Mouse (Mus musculus) hindbrain, embryonic 14.5 days (tissue): ENCODE data around the gene Lrfn2. TPM values are rescaled to one million over a fixed set of nuclear protein-coding genes. Genes with fewer than 3 reads are reported as not detected.

Source experiments
- ATAC-seq: fragments of 200-750 bp; cut with Nextera tagmentation; 2 replicates; pipeline ENCODE4 v1.8.0; 2017; ENCODE audit warnings: moderate number of reproducible peaks, mild to moderate bottlenecking, moderate TSS enrichment, moderate library complexity; ENCODE audit not compliant: low FRiP score
- DNase-seq: peaks from one replicate; pipeline ENCODE4 v3.0.0-alpha.2; 2015; ENCODE audit warnings: low spot score
- H3K27ac ChIP-seq: fragments of 300-500 bp; sonication (generic); 2 replicates; pipeline ENCODE4 v1.5.1; 2014; ENCODE audit warnings: mild to moderate bottlenecking, moderate library complexity
- H3K27me3 ChIP-seq: fragments of 300-500 bp; sonication (generic); 2 replicates; pipeline ENCODE4 v1.6.1; 2014; ENCODE audit warnings: mild to moderate bottlenecking, low read length, mixed read lengths; ENCODE audit not compliant: control insufficient read depth, insufficient read depth
- H3K36me3 ChIP-seq: fragments of 300-500 bp; sonication (generic); replicated peaks from 2 replicates; pipeline ENCODE4 v1.6.1; 2014; ENCODE audit not compliant: control insufficient read depth, insufficient read depth
- H3K4me1 ChIP-seq: fragments of 300-500 bp; sonication (generic); replicated peaks from 2 replicates; pipeline ENCODE4 v1.6.1; 2014; ENCODE audit warnings: antibody characterized with exemption, low read length, mixed read lengths; ENCODE audit not compliant: control insufficient read depth, insufficient read depth
- H3K4me2 ChIP-seq: fragments of 300-500 bp; sonication (generic); replicated peaks from 2 replicates; pipeline ENCODE4 v1.6.1; 2014; ENCODE audit warnings: mild to moderate bottlenecking, moderate library complexity
- H3K4me3 ChIP-seq: fragments of 300-500 bp; sonication (generic); replicated peaks from 2 replicates; pipeline ENCODE4 v1.5.1; 2014; ENCODE audit warnings: mild to moderate bottlenecking, low read length
- H3K9ac ChIP-seq: fragments of 300-500 bp; sonication (generic); 2 replicates; pipeline ENCODE4 v1.6.1; 2014
- H3K9me3 ChIP-seq: fragments of 300-500 bp; sonication (generic); 2 replicates; pipeline ENCODE4 v1.6.1; 2016; ENCODE audit warnings: low read length; ENCODE audit not compliant: control insufficient read depth
- WGBS: fragments of 180-500 bp; shearing (Covaris S2); extraction: QIAGEN DNeasy Blood & Tissue Kit; methylation state at CpG from one replicate; pipeline ENCODE4 v1.1.7; 2014; 5-methylcytosine and 5-hydroxymethylcytosine counted together
- polyA plus RNA-seq: library from polyadenylated mRNA; unstranded; fragments of >200 nt; fragmentation: Nextera tagmentation; extraction: Ambion mirVana; gene quantifications from 2 replicates; pipeline ENCODE4 v1.2.1, GENCODE M21; 2014

Gene Lrfn2
- polyA plus RNA-seq, 1 experiment from 2014 or later: 7.9 TPM

DNA sequence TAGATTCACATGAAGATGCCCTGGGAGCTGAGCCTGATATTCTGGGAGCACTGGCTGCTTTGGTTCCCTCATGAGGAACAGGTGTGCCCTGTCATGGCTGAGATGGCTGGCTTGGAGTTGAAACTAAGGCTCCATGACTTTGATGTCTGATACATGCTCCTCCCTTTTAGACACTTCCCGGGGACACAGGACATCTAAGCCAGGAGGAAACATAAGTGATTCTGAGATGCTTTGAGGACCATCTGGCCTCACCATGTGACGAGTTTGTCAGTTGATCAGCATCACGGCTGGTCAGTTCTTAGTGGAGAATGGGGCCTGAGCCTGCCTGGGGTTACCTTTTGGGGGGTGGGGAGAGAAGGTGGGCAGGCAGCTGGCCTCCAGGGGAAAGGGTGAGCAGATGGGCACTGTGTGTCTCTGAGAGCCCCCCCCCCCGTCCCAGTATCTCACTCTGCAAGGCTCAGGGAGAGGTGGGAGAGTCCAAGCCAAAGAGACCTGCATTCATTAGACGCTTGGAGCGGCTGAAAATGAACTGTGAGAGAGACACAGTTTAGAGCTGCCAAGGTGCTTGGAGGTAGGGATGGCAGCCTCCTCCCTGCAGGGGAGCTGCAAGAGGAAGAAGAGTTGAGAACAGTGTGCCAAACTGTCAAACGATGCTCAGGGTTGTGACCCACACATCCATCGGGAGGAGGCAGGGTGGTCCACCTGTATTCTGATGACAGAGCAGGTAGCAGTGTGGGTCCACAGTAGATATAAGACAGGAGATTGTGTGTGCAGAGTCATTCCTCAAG is 105.2 kb downstream of the Lrfn2 start:
- Histone ChIP-seq H3K4me1 (no peaks in the 10 kb centered on the region; the same call in 1 of the 2 replicates), H3K27ac (no peak overlapping the region), H3K9me3 (no peaks in the 10 kb centered on the region), H3K9ac (no peak overlapping the region), H3K4me2 (no peak overlapping the region), H3K27me3 (no peaks in the 10 kb centered on the region), H3K36me3 (no peaks in the 10 kb centered on the region), H3K4me3 (no peak overlapping the region)
- ATAC-seq: no peak
- no peak for DNase-seq
- whole genome bisulfite sequencing: 74% methylated on average over 8 of the region's 8 CpGs

GRCm38 (mm10) chr17:49043806-49044640 is 111.8 kb downstream of the Lrfn2 start:
- no peaks in the 10 kb centered on the region for H3K27me3 ChIP-seq
- no peaks in the 10 kb centered on the region for H3K9me3 ChIP-seq
- H3K36me3 ChIP-seq: no peaks in the 10 kb centered on the region
- 6% methylated on average over 11 of the region's 11 CpGs for WGBS
- H3K9ac ChIP-seq: no peak overlapping the region
- DNase-seq (peak; percentile 63), ATAC-seq (peak; percentile 87)
- peaks cover 12% of the 10 kb centered on the region for H3K4me1 ChIP-seq
- H3K27ac ChIP-seq: peak overlapping the region; percentile 71
- H3K4me3 ChIP-seq: no peak overlapping the region
- H3K4me2 ChIP-seq: no peak overlapping the region

GRCm38 (mm10) chr17:49047921-49048320 is 115.7 kb downstream of the Lrfn2 start:
- ATAC-seq (no peak), DNase-seq (no peak)
- Histone ChIP-seq H3K9ac (no peak overlapping the region), H3K36me3 (no peaks in the 10 kb centered on the region), H3K4me2 (no peak overlapping the region), H3K4me3 (no peak overlapping the region), H3K4me1 (peaks cover 12% of the 10 kb centered on the region), H3K27ac (no peak overlapping the region), H3K27me3 (no peaks in the 10 kb centered on the region), H3K9me3 (no peaks in the 10 kb centered on the region)
- 65% methylated on average over 4 of the region's 4 CpGs for WGBS

GRCm38 (mm10) chr17:49051231-49051630 is 119.1 kb downstream of the Lrfn2 start:
- Histone ChIP-seq H3K9ac (no peak overlapping the region), H3K27ac (no peak overlapping the region), H3K4me1 (no peaks in the 10 kb centered on the region), H3K4me3 (no peak overlapping the region), H3K36me3 (no peaks in the 10 kb centered on the region), H3K9me3 (no peaks in the 10 kb centered on the region), H3K4me2 (no peak overlapping the region), H3K27me3 (no peaks in the 10 kb centered on the region)
- no peak for DNase-seq
- WGBS: 87% methylated on average over 11 of the region's 11 CpGs
- no peak for ATAC-seq

DNA sequence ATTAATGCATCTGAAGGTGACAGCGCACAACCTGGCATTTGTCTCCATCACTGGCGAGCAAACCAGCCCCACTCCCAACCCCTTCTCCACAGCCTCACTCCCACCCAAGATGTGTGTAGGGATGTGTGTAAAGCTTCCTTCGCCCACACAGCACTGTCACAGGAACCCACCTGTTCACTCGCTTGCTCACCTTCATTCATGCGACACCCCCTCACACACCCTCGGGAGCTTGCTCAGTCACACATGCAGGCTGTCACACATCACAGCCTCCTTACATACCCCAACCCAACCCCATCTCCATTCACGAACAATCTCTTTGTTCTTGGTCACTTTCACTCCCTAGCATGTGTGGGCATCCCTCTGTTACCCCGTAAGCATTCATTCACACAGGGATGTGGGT is 129.0 kb downstream of the Lrfn2 start:
- H3K4me2 ChIP-seq: no peak overlapping the region
- H3K27ac ChIP-seq: no peak overlapping the region
- DNase-seq (no peak), ATAC-seq (no peak)
- no peaks in the 10 kb centered on the region for H3K36me3 ChIP-seq
- WGBS: 82% methylated on average over 8 of the region's 8 CpGs
- H3K9me3 ChIP-seq: no peaks in the 10 kb centered on the region
- 0 out of 2 replicates have a peak, but pooled peaks cover 6% of the 10 kb centered on the region for H3K4me1 ChIP-seq
- H3K4me3 ChIP-seq: no peak overlapping the region
- H3K9ac ChIP-seq: no peak overlapping the region
- H3K27me3 ChIP-seq: no peaks in the 10 kb centered on the region

DNA sequence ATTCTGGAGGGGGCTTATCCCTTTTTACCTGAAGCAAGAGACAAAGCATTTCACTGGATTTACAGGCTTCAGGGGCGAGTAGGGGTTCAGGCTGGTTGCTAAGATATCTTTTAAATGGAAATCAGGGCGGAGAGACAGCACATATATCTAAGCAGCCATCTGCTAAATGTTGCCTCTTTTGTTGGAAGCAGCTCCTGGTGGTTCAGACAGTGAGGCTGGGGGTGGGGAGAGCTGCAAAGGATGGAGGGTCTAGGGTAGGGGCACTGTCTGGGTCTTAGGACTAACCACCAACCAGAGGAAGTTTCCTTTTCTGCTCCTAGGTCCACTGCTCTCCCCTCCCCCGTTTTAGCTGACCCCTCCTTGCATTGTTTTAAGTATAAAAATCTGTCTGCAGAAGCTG is 131.6 kb downstream of the Lrfn2 start:
- WGBS: 28% methylated on average over 3 of the region's 3 CpGs
- Histone ChIP-seq H3K4me3 (no peak overlapping the region), H3K27ac (no peak overlapping the region), H3K9ac (no peak overlapping the region), H3K27me3 (no peaks in the 10 kb centered on the region), H3K4me2 (no peak overlapping the region), H3K36me3 (no peaks in the 10 kb centered on the region), H3K9me3 (no peaks in the 10 kb centered on the region), H3K4me1 (0 out of 2 replicates have a peak, but pooled peaks cover 6% of the 10 kb centered on the region)
- ATAC-seq (no peak), DNase-seq (no peak)

- WGBS: 81% methylated on average over 8 of the region's 8 CpGs
- Histone ChIP-seq H3K27ac (no peak overlapping the region), H3K4me2 (no peak overlapping the region), H3K27me3 (no peaks in the 10 kb centered on the region), H3K9ac (no peak overlapping the region), H3K4me3 (no peak overlapping the region), H3K36me3 (no peaks in the 10 kb centered on the region), H3K9me3 (no peaks in the 10 kb centered on the region), H3K4me1 (0 out of 2 replicates have a peak, but pooled peaks cover 6% of the 10 kb centered on the region)
- DNase-seq (no peak), ATAC-seq (no peak)
Observed at GRCm38 (mm10) chr17:49064526-49064925, 132.3 kb downstream of the Lrfn2 start.

GRCm38 (mm10) chr17:49065050-49065449 is 132.9 kb downstream of the Lrfn2 start:
- Histone ChIP-seq H3K4me1 (0 out of 2 replicates have a peak, but pooled peaks cover 6% of the 10 kb centered on the region), H3K9me3 (no peaks in the 10 kb centered on the region), H3K4me2 (no peak overlapping the region), H3K27ac (no peak overlapping the region), H3K9ac (no peak overlapping the region), H3K36me3 (no peaks in the 10 kb centered on the region), H3K27me3 (no peaks in the 10 kb centered on the region), H3K4me3 (no peak overlapping the region)
- WGBS: 93% methylated on average over 3 of the region's 3 CpGs
- ATAC-seq: no peak
- no peak for DNase-seq

- no peak overlapping the region for H3K9ac ChIP-seq
- DNase-seq (no peak), ATAC-seq (no peak)
- no peaks in the 10 kb centered on the region for H3K27me3 ChIP-seq
- WGBS: 67% methylated on average over 6 of the region's 6 CpGs
- no peaks in the 10 kb centered on the region for H3K9me3 ChIP-seq
- no peak overlapping the region for H3K4me3 ChIP-seq
- no peak overlapping the region for H3K27ac ChIP-seq
- H3K4me2 ChIP-seq: no peak overlapping the region
- 0 out of 2 replicates have a peak, but pooled peaks cover 6% of the 10 kb centered on the region for H3K4me1 ChIP-seq
- no peaks in the 10 kb centered on the region for H3K36me3 ChIP-seq
Observed at GRCm38 (mm10) chr17:49066748-49067147, 134.6 kb downstream of the Lrfn2 start.
